Mouse (Mus musculus) cerebellum, adult (tissue): ENCODE measurements around the gene Hist1h4d.

Experiments
- ATAC-seq: cut with Nextera tagmentation; 2 replicates; pipeline ENCODE4 v1.9.2; 2017; ENCODE audit warnings: mild to moderate bottlenecking, moderate library complexity, mixed read lengths; ENCODE audit not compliant: insufficient number of reproducible peaks, low FRiP score, low TSS enrichment

Gene Hist1h4d

GRCm38 (mm10) chr13:23630653-23631052, 49.3 kb downstream of the Hist1h4d start:
- no peak for ATAC-seq
